Mouse (Mus musculus) embryonic facial prominence, embryonic 11.5 days (tissue): ENCODE data around the gene Zfr. TPM values are rescaled to one million over a fixed set of nuclear protein-coding genes. Genes with fewer than 3 reads are reported as not detected.
"Not testable (repeated sequence)": the region's sequence is repeated elsewhere in the genome, so short reads cannot be mapped to it uniquely, and the experiment has no call there.

Experiments
- ATAC-seq: fragments of 200-750 bp; cut with Nextera tagmentation; replicated peaks from 2 replicates; pipeline ENCODE4 v1.8.0; 2017; ENCODE audit warnings: low read depth; ENCODE audit not compliant: insufficient number of reproducible peaks, low FRiP score, low TSS enrichment
- DNase-seq: peaks from one replicate; pipeline ENCODE4 v3.0.0-alpha.2; 2015; ENCODE audit warnings: low spot score
- H3K27ac ChIP-seq: fragments of 300-500 bp; sonication (generic); replicated peaks from 2 replicates; pipeline ENCODE4 v1.5.1; 2014; ENCODE audit warnings: mild to moderate bottlenecking, low read depth, low read length, control low read depth
- H3K27me3 ChIP-seq: fragments of 300-500 bp; sonication (generic); 2 replicates; pipeline ENCODE4 v1.6.1; 2014; ENCODE audit warnings: mild to moderate bottlenecking, low read length, moderate library complexity, mixed read lengths; ENCODE audit not compliant: control insufficient read depth, insufficient read depth
- H3K36me3 ChIP-seq: fragments of 300-500 bp; sonication (generic); replicated peaks from 2 replicates; pipeline ENCODE4 v1.6.1; 2014; ENCODE audit warnings: low read depth, mild to moderate bottlenecking, low read length, moderate library complexity, mixed read lengths; ENCODE audit not compliant: control insufficient read depth, insufficient read depth
- H3K4me1 ChIP-seq: fragments of 300-500 bp; sonication (generic); 2 replicates; pipeline ENCODE4 v1.6.1; 2014; ENCODE audit warnings: low read length, mixed read lengths; ENCODE audit not compliant: control insufficient read depth, insufficient read depth
- H3K4me2 ChIP-seq: fragments of 300-500 bp; sonication (generic); 2 replicates; pipeline ENCODE4 v1.6.1; 2014; ENCODE audit warnings: low read depth, mild to moderate bottlenecking, control low read depth, low read length, moderate library complexity
- H3K4me3 ChIP-seq: fragments of 300-500 bp; sonication (generic); 2 replicates; pipeline ENCODE4 v1.5.1; 2014; ENCODE audit warnings: low read depth, low read length, control low read depth
- H3K9ac ChIP-seq: fragments of 300-500 bp; sonication (generic); replicated peaks from 2 replicates; pipeline ENCODE4 v1.6.1; 2014; ENCODE audit warnings: mild to moderate bottlenecking, control low read depth, low read length
- H3K9me3 ChIP-seq: fragments of 300-500 bp; sonication (generic); replicated peaks from 2 replicates; pipeline ENCODE4 v1.6.1; 2016; ENCODE audit warnings: mild to moderate bottlenecking, low read length, inconsistent platforms, mixed read lengths; ENCODE audit not compliant: control insufficient read depth
- whole genome bisulfite sequencing: fragments of 180-500 bp; shearing (Covaris S2); extraction: QIAGEN DNeasy Blood & Tissue Kit; methylation state at CpG from one replicate; pipeline ENCODE4 v1.1.7; 2014; 5-methylcytosine and 5-hydroxymethylcytosine counted together
- polyA plus RNA-seq: library from polyadenylated mRNA; unstranded; fragments of >200 nt; fragmentation: Nextera tagmentation; extraction: Ambion mirVana; gene quantifications from 2 replicates; pipeline ENCODE4 v1.2.1, GENCODE M21; 2014

Gene Zfr
- polyA plus RNA-seq, 1 experiment from 2014 or later = 112 TPM

DNA sequence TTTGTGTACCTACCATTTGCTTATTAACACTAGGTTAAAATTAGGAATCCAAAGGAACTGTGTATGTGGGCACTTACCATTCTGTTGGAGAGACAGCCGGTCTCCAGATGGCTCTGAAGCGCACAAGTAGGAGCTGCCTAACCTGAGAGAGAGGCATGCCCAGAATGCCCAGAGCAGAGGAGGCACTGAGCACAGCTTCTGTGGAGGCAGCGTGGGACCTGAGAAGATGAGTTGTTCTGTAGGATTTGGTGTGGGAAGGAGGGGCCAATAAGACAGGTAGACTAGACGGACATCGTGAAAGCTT is 97.7 kb downstream of the Zfr start:
- no peak for DNase-seq
- Histone ChIP-seq H3K27ac (no peak overlapping the region), H3K4me2 (no peak overlapping the region), H3K36me3 (no peaks in the 10 kb centered on the region), H3K4me1 (no peaks in the 10 kb centered on the region), H3K27me3 (no peaks in the 10 kb centered on the region), H3K4me3 (no peak overlapping the region), H3K9ac (no peak overlapping the region), H3K9me3 (no peaks in the 10 kb centered on the region)
- WGBS = 88% methylated on average over 5 of the region's 5 CpGs
- no peak for ATAC-seq

DNA sequence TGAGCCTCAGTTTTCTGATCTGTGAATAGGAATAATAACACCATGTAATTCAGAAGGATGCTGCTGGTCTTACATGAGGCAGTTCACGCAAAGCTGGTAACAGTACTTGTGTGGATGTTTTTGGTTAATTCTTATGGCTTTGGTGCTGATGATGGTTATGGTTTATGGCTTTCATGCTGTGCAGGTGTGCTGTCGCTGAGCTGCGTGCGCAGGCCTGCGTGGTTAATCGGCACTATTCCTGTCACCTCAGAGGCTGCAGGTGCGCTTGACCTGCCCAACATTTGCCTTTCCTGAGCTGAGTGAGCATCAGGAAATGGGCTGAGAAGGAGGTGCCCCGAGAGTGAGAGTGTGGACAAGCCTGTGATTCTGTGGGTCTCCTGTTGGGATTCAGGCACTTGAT is 98.5 kb downstream of the Zfr start:
- H3K36me3 ChIP-seq = no peaks in the 10 kb centered on the region

DNA sequence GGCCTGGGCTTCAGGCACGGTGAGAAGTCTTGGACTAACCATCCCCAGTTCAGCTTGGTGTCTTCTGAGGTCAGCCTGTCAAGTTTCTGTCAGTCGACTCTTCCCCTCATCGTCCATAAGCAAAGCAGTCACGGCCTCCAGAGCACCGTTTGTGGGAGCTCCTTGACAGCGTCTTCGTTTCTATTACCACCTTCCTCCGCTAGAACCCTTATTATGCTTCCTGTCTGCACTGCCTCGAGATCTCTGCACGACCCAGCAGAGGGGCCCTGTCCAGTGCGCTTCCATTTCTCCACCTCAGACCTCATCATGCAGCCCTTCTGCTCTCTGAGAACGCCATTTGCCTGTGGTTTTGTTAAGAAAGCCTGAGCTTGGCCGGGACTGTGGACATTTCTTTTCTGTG is 99.2 kb downstream of the Zfr start:
- Histone ChIP-seq H3K27ac (no peak overlapping the region), H3K36me3 (no peaks in the 10 kb centered on the region), H3K4me1 (no peaks in the 10 kb centered on the region), H3K4me2 (no peak overlapping the region), H3K9ac (no peak overlapping the region), H3K9me3 (no peaks in the 10 kb centered on the region), H3K27me3 (no peaks in the 10 kb centered on the region), H3K4me3 (no peak overlapping the region)
- 85% methylated on average over 13 of the region's 13 CpGs for WGBS
- DNase-seq = no peak
- ATAC-seq = no peak

More for the DNA sequence above, 98.5 kb downstream of the Zfr start:
- no peak for DNase-seq
- no peak overlapping the region for H3K9ac ChIP-seq
- no peaks in the 10 kb centered on the region for H3K9me3 ChIP-seq
- H3K4me2 ChIP-seq = no peak overlapping the region
- H3K4me3 ChIP-seq = no peak overlapping the region
- no peak for ATAC-seq
- no peaks in the 10 kb centered on the region for H3K27me3 ChIP-seq
- H3K4me1 ChIP-seq = no peaks in the 10 kb centered on the region
- 93% methylated on average over 8 of the region's 8 CpGs for WGBS
- H3K27ac ChIP-seq = no peak overlapping the region

DNA sequence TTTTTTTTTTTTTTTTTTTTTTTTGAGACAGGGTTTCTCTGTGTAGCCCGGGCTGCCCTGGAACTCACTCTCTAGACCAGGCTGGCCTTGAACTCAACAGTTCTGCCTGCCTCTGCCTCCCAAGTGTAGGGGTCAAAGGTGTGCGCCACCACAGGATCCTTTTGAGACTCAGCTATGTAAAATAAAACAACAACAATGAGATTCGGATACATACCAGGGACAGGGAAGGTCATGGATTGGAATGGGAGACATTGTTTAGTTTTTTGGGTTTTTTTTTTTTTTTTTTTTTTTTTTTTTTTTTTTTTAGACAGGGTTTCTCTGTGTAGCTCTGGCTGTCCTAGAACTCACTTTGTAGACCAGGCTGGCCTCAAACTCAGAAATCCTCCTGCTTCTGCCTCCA is 99.7 kb downstream of the Zfr start:
- not testable (repeated sequence) for H3K27me3 ChIP-seq, H3K27ac ChIP-seq, H3K4me3 ChIP-seq, ATAC-seq, H3K4me2 ChIP-seq, DNase-seq, H3K9me3 ChIP-seq, H3K9ac ChIP-seq, H3K36me3 ChIP-seq, H3K4me1 ChIP-seq
- 89% methylated on average over 3 of the region's 3 CpGs for WGBS

DNA sequence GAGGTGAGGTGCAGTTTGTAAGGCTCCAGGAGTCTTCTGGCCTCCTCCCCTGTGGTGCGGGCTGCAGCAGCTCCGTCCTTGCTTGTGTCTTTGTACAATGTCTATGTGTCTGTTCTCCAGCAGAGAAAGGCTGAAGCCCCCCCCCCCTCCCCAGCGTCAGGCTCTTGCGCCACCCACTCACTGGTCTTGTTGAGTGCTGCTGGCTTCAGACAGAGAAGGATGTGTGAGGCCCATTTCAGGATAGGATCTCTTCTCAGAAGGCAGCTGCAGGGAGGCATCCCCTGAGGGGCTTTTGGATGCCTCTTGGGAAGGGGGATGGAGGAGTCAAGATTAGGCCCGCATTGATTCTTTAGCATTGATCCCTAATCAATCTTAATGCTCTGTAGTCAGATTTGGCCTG is 100.2 kb downstream of the Zfr start:
- ATAC-seq = no peak
- H3K4me3 ChIP-seq = no peak overlapping the region
- DNase-seq = no peak
- no peak overlapping the region for H3K4me2 ChIP-seq
- H3K9ac ChIP-seq = no peak overlapping the region
- WGBS = 49% methylated on average over 5 of the region's 5 CpGs
- H3K9me3 ChIP-seq = no peaks in the 10 kb centered on the region
- no peak overlapping the region for H3K27ac ChIP-seq
- no peaks in the 10 kb centered on the region for H3K36me3 ChIP-seq
- H3K27me3 ChIP-seq = no peaks in the 10 kb centered on the region
- H3K4me1 ChIP-seq = no peaks in the 10 kb centered on the region

DNA sequence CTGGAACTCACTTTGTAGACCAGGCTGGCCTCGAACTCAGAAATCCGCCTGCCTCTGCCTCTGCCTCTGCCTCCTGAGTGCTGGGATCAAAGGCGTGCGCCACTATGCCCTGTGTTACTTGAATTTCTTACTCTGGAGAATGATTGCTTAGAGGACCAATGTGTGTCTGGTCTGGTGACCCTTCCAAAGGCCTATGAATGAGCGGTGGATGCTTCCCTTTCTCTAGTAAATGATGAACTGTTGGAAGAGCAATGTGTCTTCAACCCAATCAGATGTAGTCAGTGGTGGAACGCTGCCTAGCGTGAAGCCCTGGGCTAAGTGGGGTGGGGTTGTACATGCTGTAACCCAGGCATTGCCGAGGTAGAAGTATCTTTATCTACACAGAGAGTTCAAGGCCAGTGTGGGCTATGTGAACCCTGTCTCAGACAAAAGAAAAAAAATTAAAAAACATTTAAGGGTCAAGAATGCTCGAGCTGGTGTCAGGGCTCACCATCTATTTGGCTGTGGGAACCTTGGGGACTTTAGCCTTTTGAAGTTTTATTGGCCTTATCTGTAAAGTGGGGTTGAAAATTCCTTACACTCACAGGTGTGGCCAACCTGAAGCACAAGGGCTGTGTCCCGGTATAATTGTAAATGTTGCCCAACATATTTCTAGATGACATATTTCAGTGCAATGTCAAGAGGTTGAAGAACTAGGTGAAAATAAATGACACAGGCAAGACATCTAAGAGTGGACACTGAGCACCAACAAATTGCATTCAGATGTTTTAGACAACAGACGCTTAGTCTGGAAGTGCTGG is 101.2 kb downstream of the Zfr start:
- Histone ChIP-seq H3K9me3 (no peaks in the 10 kb centered on the region), H3K4me1 (no peaks in the 10 kb centered on the region), H3K27ac (no peak overlapping the region), H3K9ac (no peak overlapping the region), H3K36me3 (no peaks in the 10 kb centered on the region), H3K4me2 (no peak overlapping the region), H3K4me3 (no peak overlapping the region), H3K27me3 (no peaks in the 10 kb centered on the region)
- ATAC-seq = no peak
- DNase-seq = no peak
- WGBS = 88% methylated on average over 11 of the region's 11 CpGs

DNA sequence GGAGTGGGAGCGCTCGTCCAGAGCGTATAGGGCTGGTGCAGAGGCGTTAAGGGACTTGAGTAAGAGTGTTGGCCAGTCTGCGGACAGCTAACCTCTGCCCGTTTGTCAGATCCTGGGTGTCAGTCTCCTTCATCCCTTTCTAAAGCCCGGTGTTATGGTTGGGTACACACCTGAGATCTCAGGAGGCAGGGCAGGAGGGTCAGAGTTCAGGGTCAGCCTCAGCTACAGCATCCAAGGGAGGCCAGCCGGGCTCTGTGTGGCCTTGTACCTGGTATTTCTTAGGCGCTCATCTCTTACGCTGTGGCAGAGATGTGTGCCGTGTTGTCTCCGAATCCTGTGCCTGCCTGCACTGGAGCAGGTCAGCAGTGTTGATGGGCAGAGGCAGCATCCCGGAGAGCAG is 103.5 kb downstream of the Zfr start:
- no peak overlapping the region for H3K27ac ChIP-seq
- H3K4me2 ChIP-seq = no peak overlapping the region
- H3K9ac ChIP-seq = no peak overlapping the region
- DNase-seq (no peak), ATAC-seq (no peak)
- 84% methylated on average over 13 of the region's 13 CpGs for WGBS
- H3K4me3 ChIP-seq = no peak overlapping the region
- H3K4me1 ChIP-seq = no peaks in the 10 kb centered on the region
- H3K36me3 ChIP-seq = no peaks in the 10 kb centered on the region
- no peaks in the 10 kb centered on the region for H3K27me3 ChIP-seq
- H3K9me3 ChIP-seq = no peaks in the 10 kb centered on the region

DNA sequence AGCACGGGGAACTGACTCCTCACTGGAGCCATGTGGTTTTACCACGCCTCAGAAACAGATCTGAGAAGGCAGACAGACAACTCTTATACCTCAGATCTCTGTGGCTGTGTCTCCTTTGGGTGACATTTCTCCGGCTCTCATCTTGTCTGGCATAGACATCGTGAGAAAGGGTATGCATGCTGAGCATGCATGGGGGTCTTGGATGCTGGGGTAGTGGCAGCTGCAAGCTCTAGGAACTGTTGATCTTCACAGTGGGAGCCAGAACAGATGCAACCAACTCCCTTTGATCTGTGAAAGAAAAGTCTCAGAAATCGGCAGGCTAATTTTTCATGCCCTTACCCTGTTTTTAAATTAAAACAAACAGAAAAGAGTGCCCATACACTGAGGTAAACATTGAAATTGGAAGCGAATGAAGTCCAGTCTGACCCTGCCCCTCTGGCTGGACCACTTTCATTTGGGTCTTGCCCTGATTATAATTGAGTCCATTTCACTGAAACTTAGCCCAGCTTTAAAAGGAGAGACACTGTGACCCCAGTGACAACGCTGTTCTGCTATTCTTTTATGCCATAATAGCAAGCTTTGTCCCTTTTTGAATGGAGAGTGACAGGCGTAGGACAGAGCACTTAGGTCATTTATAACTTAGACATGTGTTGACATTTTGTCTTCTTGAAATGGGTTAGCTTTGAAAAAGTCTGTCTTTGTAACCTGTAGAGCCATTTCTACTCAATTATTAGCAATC is 105.1 kb downstream of the Zfr start:
- H3K27me3 ChIP-seq = no peaks in the 10 kb centered on the region
- 36% methylated on average over 8 of the region's 8 CpGs for WGBS
- no peak overlapping the region for H3K4me2 ChIP-seq
- no peaks in the 10 kb centered on the region for H3K4me1 ChIP-seq
- no peak overlapping the region for H3K27ac ChIP-seq
- no peaks in the 10 kb centered on the region for H3K36me3 ChIP-seq
- no peak overlapping the region for H3K4me3 ChIP-seq
- ATAC-seq (no peak), DNase-seq (no peak)
- no peak overlapping the region for H3K9ac ChIP-seq
- H3K9me3 ChIP-seq = no peaks in the 10 kb centered on the region
